Mouse (Mus musculus) spleen, adult 2 months (tissue): ENCODE measurements around the gene Celf1. TPM values are rescaled to one million over a fixed set of nuclear protein-coding genes. Genes with fewer than 3 reads are reported as not detected.
A peak's percentile ranks its signal among the peaks of the same experiment; 100 is the strongest.

Experiments used
- DNase-seq, 2 experiments: peaks; one replicate each; pipeline versions ENCODE4 v3.0.0 to v3.0.0-alpha.2; 2012 to 2021; ENCODE audit warnings: low spot score in 2 of 2, low read depth in 1 of 2
- H3K27ac ChIP-seq: fragments of 200-500 bp; 2 replicates; pipeline ENCODE4 v1.5.1; 2012; ENCODE audit warnings: low read length, inconsistent platforms; ENCODE audit not compliant: insufficient read depth
- H3K27me3 ChIP-seq: fragments of 200-500 bp; 2 replicates; pipeline ENCODE4 v1.6.1; 2012; ENCODE audit warnings: mild to moderate bottlenecking, moderate library complexity, low read length, inconsistent platforms; ENCODE audit not compliant: control insufficient read depth, insufficient read depth
- H3K36me3 ChIP-seq: fragments of 200-500 bp; 2 replicates; pipeline ENCODE4 v1.6.1; 2012; ENCODE audit warnings: mild to moderate bottlenecking, low read length, inconsistent platforms; ENCODE audit not compliant: control insufficient read depth, insufficient read depth
- H3K4me1 ChIP-seq: fragments of 200-500 bp; 2 replicates; pipeline ENCODE4 v1.6.1; 2011; ENCODE audit warnings: inconsistent platforms; ENCODE audit not compliant: control insufficient read depth, insufficient read depth, insufficient read length
- H3K4me3 ChIP-seq: fragments of 200-500 bp; 2 replicates; pipeline ENCODE4 v1.5.1; 2011; ENCODE audit warnings: mild to moderate bottlenecking, inconsistent platforms; ENCODE audit not compliant: insufficient read depth, insufficient read length; ENCODE audit errors: extremely low read depth
- CTCF ChIP-seq: fragments of 200-500 bp; IDR thresholded peaks from 2 replicates; pipeline ENCODE4 v1.5.1; 2011; ENCODE audit warnings: mild to moderate bottlenecking, inconsistent platforms; ENCODE audit not compliant: insufficient read depth, insufficient read length, insufficient replicate concordance; ENCODE audit errors: extremely low read depth
- POLR2A ChIP-seq: fragments of 200-500 bp; IDR thresholded peaks from 2 replicates; pipeline ENCODE4 v1.6.1; 2011; ENCODE audit warnings: low read depth, low read length, inconsistent platforms
- WGBS: fragments of 180-500 bp; shearing (Covaris S2); methylation state at CpG from one replicate; pipeline ENCODE4 v1.1.7; 2018; 5-methylcytosine and 5-hydroxymethylcytosine counted together
- polyA plus RNA-seq: library from polyadenylated mRNA; depleted of rRNA; stranded (reverse); fragments of >200 nt; gene quantifications from 2 replicates; pipeline ENCODE4 v1.2.3, GENCODE M21; 2012

Gene Celf1
- polyA plus RNA-seq, 1 experiment: 35.3 TPM

- H3K27ac ChIP-seq: no peak overlapping the region
Observed at GRCm38 (mm10) chr2:91027391-91028214, 87.4 kb downstream of the Celf1 start.

GRCm38 (mm10) chr2:91031216-91031615, 91.0 kb downstream of the Celf1 start:
- H3K27me3 ChIP-seq: no peaks in the 10 kb centered on the region
- H3K27ac ChIP-seq: no peak overlapping the region
- DNase-seq: no peak
- TF ChIP-seq POLR2A (no peak), CTCF (no peak)
- H3K4me1 ChIP-seq: no peaks in the 10 kb centered on the region
- WGBS: 83% methylated on average over 4 of the region's 4 CpGs
- no peak overlapping the region for H3K4me3 ChIP-seq
- H3K36me3 ChIP-seq: no peaks in the 10 kb centered on the region

More at GRCm38 (mm10) chr2:91027391-91028214, 87.4 kb downstream of the Celf1 start:
- TF ChIP-seq CTCF (no peak), POLR2A (no peak)
- 81% methylated on average over 9 of the region's 9 CpGs for WGBS
- H3K4me1 ChIP-seq: no peaks in the 10 kb centered on the region
- H3K36me3 ChIP-seq: no peaks in the 10 kb centered on the region
- H3K27me3 ChIP-seq: no peaks in the 10 kb centered on the region
- DNase-seq: no peak
- no peak overlapping the region for H3K4me3 ChIP-seq

DNA sequence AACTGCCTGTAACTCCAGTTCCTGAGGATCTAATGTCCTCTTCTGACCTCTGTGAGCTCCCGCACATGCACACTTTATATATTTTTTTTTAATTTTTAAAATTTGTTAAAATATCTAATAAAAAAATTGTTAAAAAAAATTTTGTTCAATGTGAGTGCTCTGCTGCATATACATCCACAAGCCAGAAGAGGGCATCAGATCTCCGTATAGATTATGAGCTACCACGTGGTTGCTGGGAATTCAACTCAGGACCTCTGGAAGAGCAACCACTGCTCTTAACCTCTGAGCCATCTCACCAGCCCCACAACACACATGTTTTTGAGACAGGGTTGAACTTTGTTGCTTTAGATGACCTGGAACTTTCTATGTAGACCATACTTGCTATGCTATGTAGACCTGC, 92.8 kb downstream of the Celf1 start:
- Histone ChIP-seq H3K27ac (no peak overlapping the region), H3K27me3 (no peaks in the 10 kb centered on the region), H3K36me3 (no peaks in the 10 kb centered on the region), H3K4me3 (no peak overlapping the region), H3K4me1 (no peaks in the 10 kb centered on the region)
- TF ChIP-seq CTCF (no peak), POLR2A (no peak)
- DNase-seq: no peak
- 31% methylated on average over 3 of the region's 3 CpGs for WGBS

- DNase-seq: no peak
- no peak within 1 kb of the TSS for H3K4me3 ChIP-seq
- no peaks in the 10 kb centered on the region for H3K36me3 ChIP-seq
- no peaks in the 10 kb centered on the region for H3K4me1 ChIP-seq
- H3K27me3 ChIP-seq: no peaks in the 10 kb centered on the region
- no peak for TF ChIP-seq CTCF
- no peak for TF ChIP-seq POLR2A
- 84% methylated on average over 9 of the region's 9 CpGs for WGBS
- H3K27ac ChIP-seq: no peak within 1 kb of the TSS
Observed at GRCm38 (mm10) chr2:91035385-91035784, 95.2 kb downstream of the Celf1 start, which contains the start of gene Rapsn. Rapsn (plus strand) TSS chr2:91035620.

- Histone ChIP-seq H3K4me3 (no peak overlapping the region), H3K27me3 (no peaks in the 10 kb centered on the region), H3K4me1 (peaks cover 3% of the 10 kb centered on the region; the same call in 1 of the 2 replicates), H3K27ac (no peak overlapping the region), H3K36me3 (no peaks in the 10 kb centered on the region)
- no peak for DNase-seq
- WGBS: 74% methylated on average over 8 of the region's 8 CpGs
- TF ChIP-seq CTCF: no peak
- TF ChIP-seq POLR2A: no peak
Observed at GRCm38 (mm10) chr2:91041786-91042185, 101.6 kb downstream of the Celf1 start.

DNA sequence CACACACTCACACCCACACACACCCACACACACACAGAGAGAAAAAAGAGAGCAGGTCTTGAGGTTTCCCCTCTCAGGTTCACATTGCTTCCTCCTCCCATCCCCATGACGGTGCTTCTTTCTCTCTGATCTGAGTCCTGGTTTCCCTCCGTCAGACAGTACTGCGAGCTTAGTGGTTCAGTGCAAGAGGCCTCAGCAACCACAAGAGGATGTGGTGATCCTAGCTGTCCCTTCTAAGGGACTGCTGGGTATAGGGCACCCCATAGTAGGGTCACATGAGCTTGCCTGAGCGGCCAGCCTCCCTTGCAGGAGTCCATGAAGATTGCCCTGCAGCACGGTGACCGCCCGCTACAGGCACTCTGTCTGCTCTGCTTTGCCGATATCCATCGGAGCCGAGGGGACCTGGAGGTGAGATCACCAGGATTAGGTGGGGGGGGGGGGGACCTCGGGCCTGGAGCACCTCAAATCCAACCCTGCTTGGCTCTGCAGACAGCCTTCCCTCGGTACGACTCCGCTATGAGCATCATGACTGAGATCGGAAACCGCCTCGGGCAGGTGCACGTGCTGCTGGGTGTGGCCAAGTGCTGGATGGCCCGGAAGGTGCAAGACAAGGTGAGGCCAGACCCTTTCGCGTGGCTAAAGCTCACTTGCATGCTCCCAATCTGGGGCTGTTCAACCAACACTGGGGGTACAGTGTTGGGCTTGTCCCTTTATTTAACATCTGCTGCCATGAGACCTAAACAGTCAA, 102.6 kb downstream of the Celf1 start:
- no peaks in the 10 kb centered on the region for H3K36me3 ChIP-seq
- WGBS: 22% methylated on average over 21 of the region's 21 CpGs
- no peak overlapping the region for H3K27ac ChIP-seq
- peaks cover 3% of the 10 kb centered on the region; the same call in 1 of the 2 replicates for H3K4me1 ChIP-seq
- no peaks in the 10 kb centered on the region for H3K27me3 ChIP-seq
- peak in 1 of 2 experiments; percentile 53 for DNase-seq
- no peak overlapping the region for H3K4me3 ChIP-seq
- TF ChIP-seq POLR2A: no peak
- TF ChIP-seq CTCF: no peak
